Mouse (Mus musculus) stomach, postnatal 0 days (tissue): ENCODE results near the gene Phactr3. TPM values are rescaled to one million over a fixed set of nuclear protein-coding genes. Genes with fewer than 3 reads are reported as not detected.
A peak's percentile ranks its signal among the peaks of the same experiment; 100 is the strongest.

Experiments
- ATAC-seq: fragments of 200-750 bp; cut with Nextera tagmentation; 2 replicates; pipeline ENCODE4 v1.8.0; 2017; ENCODE audit not compliant: low FRiP score, low TSS enrichment
- DNase-seq: peaks from one replicate; pipeline ENCODE4 v3.0.0-alpha.2; 2016; ENCODE audit warnings: low spot score
- H3K27ac ChIP-seq: fragments of 300-500 bp; sonication (generic); replicated peaks from 2 replicates; pipeline ENCODE4 v1.5.1; 2014; ENCODE audit warnings: mild to moderate bottlenecking, control low read depth
- H3K27me3 ChIP-seq: fragments of 300-500 bp; sonication (generic); 2 replicates; pipeline ENCODE4 v1.6.1; 2014; ENCODE audit warnings: low read length; ENCODE audit not compliant: control insufficient read depth, insufficient read depth
- H3K36me3 ChIP-seq: fragments of 300-500 bp; sonication (generic); 2 replicates; pipeline ENCODE4 v1.6.1; 2014; ENCODE audit warnings: low read length, mixed read lengths; ENCODE audit not compliant: control insufficient read depth, insufficient read depth
- H3K4me1 ChIP-seq: fragments of 300-500 bp; sonication (generic); replicated peaks from 2 replicates; pipeline ENCODE4 v1.6.1; 2014; ENCODE audit warnings: antibody characterized with exemption; ENCODE audit not compliant: control insufficient read depth, insufficient read depth
- H3K4me2 ChIP-seq: fragments of 300-500 bp; sonication (generic); replicated peaks from 2 replicates; pipeline ENCODE4 v1.6.1; 2014; ENCODE audit warnings: low read depth, mild to moderate bottlenecking, control low read depth, moderate library complexity
- H3K4me3 ChIP-seq: fragments of 300-500 bp; sonication (generic); 2 replicates; pipeline ENCODE4 v1.5.1; 2014; ENCODE audit warnings: low read depth, low read length, control low read depth
- H3K9ac ChIP-seq: fragments of 300-500 bp; sonication (generic); 2 replicates; pipeline ENCODE4 v1.6.1; 2014; ENCODE audit warnings: mild to moderate bottlenecking, low read length, control low read depth, mixed read lengths
- H3K9me3 ChIP-seq: fragments of 300-500 bp; sonication (generic); 2 replicates; pipeline ENCODE4 v1.6.1; 2016; ENCODE audit warnings: low read length; ENCODE audit not compliant: control insufficient read depth
- CTCF ChIP-seq: IDR thresholded peaks from 2 replicates; pipeline ENCODE4 v1.5.1; 2016; ENCODE audit warnings: antibody characterized with exemption, low read depth, mild to moderate bottlenecking, moderate library complexity
- EP300 ChIP-seq: optimal IDR thresholded peaks from 2 replicates; pipeline ENCODE3; 2016; ENCODE audit warnings: antibody characterized with exemption
- WGBS: fragments of 180-500 bp; shearing (Covaris S2); extraction: QIAGEN DNeasy Blood & Tissue Kit; methylation state at CpG from one replicate; pipeline ENCODE4 v1.1.7; 2014; 5-methylcytosine and 5-hydroxymethylcytosine counted together
- polyA plus RNA-seq: library from polyadenylated mRNA; unstranded; fragments of >200 nt; fragmentation: Nextera tagmentation; extraction: Ambion mirVana; gene quantifications from 2 replicates; pipeline ENCODE4 v1.2.1, GENCODE M21; 2015

The Phactr3 gene
- polyA plus RNA-seq, 1 experiment from 2014 or later = 1.7 TPM

GRCm38 (mm10) chr2:178119561-178120355, 983 bp downstream of the Phactr3 start:
- no peaks in the 10 kb centered on the region for H3K27me3 ChIP-seq
- no peak overlapping the region; the same call in 1 of the 2 replicates for H3K4me3 ChIP-seq
- 23% methylated on average over 19 of the region's 19 CpGs for WGBS
- ATAC-seq (no peak), DNase-seq (peak; percentile 12)
- no peaks in the 10 kb centered on the region for H3K4me1 ChIP-seq
- H3K9me3 ChIP-seq = no peaks in the 10 kb centered on the region
- no peak overlapping the region for H3K27ac ChIP-seq
- H3K36me3 ChIP-seq = no peaks in the 10 kb centered on the region
- H3K4me2 ChIP-seq = peak overlapping the region; percentile 60
- TF ChIP-seq EP300 (no peak), CTCF (no peak)
- no peak overlapping the region for H3K9ac ChIP-seq

DNA sequence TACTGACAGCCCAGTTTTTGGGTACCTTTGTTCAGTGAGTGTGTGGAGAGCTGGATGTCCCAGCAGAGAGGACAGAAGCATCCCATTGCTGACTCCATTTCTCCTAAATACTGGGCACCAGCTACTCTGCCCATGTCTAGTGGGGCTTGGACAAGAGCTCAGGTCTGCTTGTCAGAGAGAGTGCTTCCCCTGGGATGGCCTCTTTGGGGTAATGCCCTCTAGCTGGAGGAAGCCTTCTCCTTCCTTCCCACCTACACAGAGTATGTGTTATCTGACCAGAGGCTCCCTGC, 1.5 kb downstream of the Phactr3 start:
- no peak for DNase-seq
- no peaks in the 10 kb centered on the region for H3K9me3 ChIP-seq
- TF ChIP-seq EP300 (no peak), CTCF (no peak)

DNA sequence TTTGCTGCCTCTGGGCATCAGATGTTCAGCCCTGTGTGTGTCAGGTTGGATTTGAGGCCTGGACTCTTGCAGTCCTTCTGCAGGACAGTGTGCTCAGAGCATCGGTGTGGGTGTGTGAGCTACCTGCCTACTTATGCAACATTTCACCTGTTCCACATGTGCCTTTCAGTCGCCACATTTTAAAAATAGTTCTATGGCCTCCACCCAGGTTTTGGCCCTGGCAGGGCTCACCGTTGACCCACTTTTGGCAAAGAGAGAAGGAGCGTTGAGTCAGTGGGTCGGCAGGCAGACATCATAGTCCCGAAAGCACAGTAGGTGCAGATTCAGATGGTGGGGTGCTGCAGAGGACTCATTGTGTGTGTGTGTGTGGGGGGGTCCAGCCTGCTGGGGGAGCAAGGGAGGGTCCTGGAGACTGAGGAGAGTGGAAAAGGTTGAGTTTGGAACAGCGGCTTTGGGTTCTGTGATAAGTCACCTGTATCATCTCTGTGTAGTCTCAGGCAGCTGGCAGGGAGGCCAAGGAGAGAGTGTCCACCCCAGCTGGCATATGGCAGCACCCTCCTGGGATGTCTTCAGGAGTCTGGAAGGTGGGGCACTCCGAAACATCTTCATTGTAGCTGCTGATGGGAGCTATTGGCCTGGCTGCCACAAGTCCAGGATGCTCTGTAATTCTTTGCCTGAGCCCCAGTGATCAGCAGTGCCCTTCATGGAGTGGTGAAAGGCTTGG, 2.0 kb downstream of the Phactr3 start:
- Histone ChIP-seq H3K4me1 (no peaks in the 10 kb centered on the region), H3K36me3 (no peaks in the 10 kb centered on the region), H3K27ac (no peak overlapping the region), H3K27me3 (no peaks in the 10 kb centered on the region), H3K4me3 (no peak overlapping the region), H3K4me2 (no peak overlapping the region), H3K9me3 (no peaks in the 10 kb centered on the region), H3K9ac (no peak overlapping the region)
- ATAC-seq (no peak), DNase-seq (peak; percentile 10)
- TF ChIP-seq EP300 (no peak), CTCF (no peak)
- WGBS = 88% methylated on average over 8 of the region's 8 CpGs

More for the DNA sequence above, 1.5 kb downstream of the Phactr3 start:
- H3K4me3 ChIP-seq = no peak overlapping the region
- no peak overlapping the region for H3K27ac ChIP-seq
- no peaks in the 10 kb centered on the region for H3K27me3 ChIP-seq
- no peaks in the 10 kb centered on the region for H3K36me3 ChIP-seq
- ATAC-seq = no peak
- H3K9ac ChIP-seq = no peak overlapping the region
- no peak overlapping the region for H3K4me2 ChIP-seq
- no peaks in the 10 kb centered on the region for H3K4me1 ChIP-seq

DNA sequence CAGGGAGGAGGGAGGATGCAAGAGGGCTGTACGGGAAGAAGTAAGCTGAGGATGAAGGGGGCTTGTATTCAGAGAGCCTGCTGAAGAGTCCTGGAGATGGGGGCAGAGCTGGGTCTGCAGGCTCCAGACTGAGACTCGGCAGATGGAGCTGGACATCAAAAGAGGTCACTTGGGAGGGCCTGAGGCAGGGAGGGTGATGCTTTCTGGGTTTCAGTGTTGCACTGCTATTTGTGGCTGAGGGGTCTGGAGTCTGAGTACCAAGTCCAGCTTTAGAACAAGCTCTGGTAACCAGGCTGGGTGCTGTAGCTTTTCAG, 2.6 kb downstream of the Phactr3 start:
- Histone ChIP-seq H3K4me1 (no peaks in the 10 kb centered on the region), H3K4me3 (no peak overlapping the region), H3K27ac (no peak overlapping the region), H3K9me3 (no peaks in the 10 kb centered on the region), H3K27me3 (no peaks in the 10 kb centered on the region), H3K4me2 (no peak overlapping the region), H3K9ac (no peak overlapping the region), H3K36me3 (no peaks in the 10 kb centered on the region)
- WGBS = 61% methylated on average over 2 of the region's 2 CpGs
- peak; percentile 10 for DNase-seq
- TF ChIP-seq CTCF (no peak), EP300 (no peak)
- no peak for ATAC-seq

- H3K4me2 ChIP-seq = no peak overlapping the region
- H3K27me3 ChIP-seq = no peaks in the 10 kb centered on the region
- TF ChIP-seq CTCF (no peak), EP300 (no peak)
- no peak overlapping the region for H3K27ac ChIP-seq
- H3K9me3 ChIP-seq = no peaks in the 10 kb centered on the region
- ATAC-seq = no peak
- no peak overlapping the region for H3K4me3 ChIP-seq
- DNase-seq = peak; percentile 7
- no peaks in the 10 kb centered on the region for H3K36me3 ChIP-seq
- 34% methylated on average over 4 of the region's 4 CpGs for WGBS
- no peaks in the 10 kb centered on the region for H3K4me1 ChIP-seq
- H3K9ac ChIP-seq = no peak overlapping the region
These were observed 3.3 kb downstream of the Phactr3 start for GRCm38 (mm10) chr2:178121946-178122665.

DNA sequence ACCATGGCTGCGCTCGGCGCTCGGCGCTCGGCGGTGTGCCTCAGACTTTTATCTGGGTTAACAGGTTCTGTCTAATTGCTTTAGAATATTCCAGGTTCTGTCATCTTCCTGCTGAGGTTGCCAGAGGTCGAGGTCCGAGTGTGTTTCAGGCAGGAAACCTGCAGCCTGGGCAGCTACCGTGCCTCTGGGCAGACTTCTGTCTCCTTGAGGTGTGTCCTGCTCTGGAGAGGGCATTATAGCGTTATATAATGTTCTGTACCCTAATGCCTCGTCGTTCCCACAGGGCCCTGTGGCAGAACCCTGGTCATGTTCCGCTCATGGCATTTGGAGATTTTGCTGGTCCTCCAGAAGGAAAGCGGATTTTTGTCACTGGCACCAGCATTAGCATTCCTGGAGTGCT, 4.7 kb downstream of the Phactr3 start:
- DNase-seq (peak; percentile 8), ATAC-seq (no peak)
- WGBS = 78% methylated on average over 15 of the region's 15 CpGs
- no peak for TF ChIP-seq EP300
- TF ChIP-seq CTCF = no peak
- Histone ChIP-seq H3K27me3 (no peaks in the 10 kb centered on the region), H3K9ac (no peak overlapping the region), H3K4me2 (no peak overlapping the region), H3K9me3 (no peaks in the 10 kb centered on the region), H3K36me3 (no peaks in the 10 kb centered on the region), H3K4me1 (no peaks in the 10 kb centered on the region), H3K27ac (no peak overlapping the region), H3K4me3 (no peak overlapping the region)
